Mouse (Mus musculus) hindbrain, postnatal 0 days (tissue): Measurements from ENCODE around the gene Poc1b. TPM values are rescaled to one million over a fixed set of nuclear protein-coding genes. Genes with fewer than 3 reads are reported as not detected.
A peak's percentile ranks its signal among the peaks of the same experiment; 100 is the strongest.

Experiments used
- ATAC-seq: fragments of 200-750 bp; cut with Nextera tagmentation; 2 replicates; pipeline ENCODE4 v1.8.0; 2017; ENCODE audit warnings: mild to moderate bottlenecking, moderate TSS enrichment, moderate library complexity
- DNase-seq: peaks from one replicate; pipeline ENCODE4 v3.0.0-alpha.2; 2015; ENCODE audit warnings: low spot score
- H3K27ac ChIP-seq: fragments of 300-500 bp; sonication (generic); 2 replicates; pipeline ENCODE4 v1.5.1; 2014; ENCODE audit warnings: mild to moderate bottlenecking
- H3K27me3 ChIP-seq: fragments of 300-500 bp; sonication (generic); 2 replicates; pipeline ENCODE4 v1.6.1; 2014; ENCODE audit warnings: low read length, mixed read lengths; ENCODE audit not compliant: insufficient read depth
- H3K36me3 ChIP-seq: fragments of 300-500 bp; sonication (generic); 2 replicates; pipeline ENCODE4 v1.6.1; 2014; ENCODE audit warnings: low read length, mixed read lengths; ENCODE audit not compliant: insufficient read depth
- H3K4me1 ChIP-seq: fragments of 300-500 bp; sonication (generic); 2 replicates; pipeline ENCODE4 v1.6.1; 2014; ENCODE audit warnings: antibody characterized with exemption, low read length, mixed read lengths; ENCODE audit not compliant: insufficient read depth
- H3K4me2 ChIP-seq: fragments of 300-500 bp; sonication (generic); 2 replicates; pipeline ENCODE4 v1.6.1; 2014; ENCODE audit warnings: low read depth, mild to moderate bottlenecking, low read length, moderate library complexity, mixed read lengths
- H3K4me3 ChIP-seq: fragments of 300-500 bp; sonication (generic); 2 replicates; pipeline ENCODE4 v1.5.1; 2014; ENCODE audit warnings: low read length
- H3K9ac ChIP-seq: fragments of 300-500 bp; sonication (generic); replicated peaks from 2 replicates; pipeline ENCODE4 v1.6.1; 2014; ENCODE audit warnings: mild to moderate bottlenecking, low read length, moderate library complexity, mixed read lengths
- H3K9me3 ChIP-seq: fragments of 300-500 bp; sonication (generic); 2 replicates; pipeline ENCODE4 v1.6.1; 2016; ENCODE audit warnings: low read length, mixed read lengths
- CTCF ChIP-seq: IDR thresholded peaks from 2 replicates; pipeline ENCODE4 v1.5.1; 2016; ENCODE audit warnings: antibody characterized with exemption, control low read depth, low read depth
- WGBS: fragments of 180-500 bp; shearing (Covaris S2); extraction: QIAGEN DNeasy Blood & Tissue Kit; methylation state at CpG from one replicate; pipeline ENCODE4 v1.1.7; 2014; 5-methylcytosine and 5-hydroxymethylcytosine counted together
- polyA plus RNA-seq: library from polyadenylated mRNA; unstranded; fragments of >200 nt; fragmentation: Nextera tagmentation; extraction: Ambion mirVana; gene quantifications from 2 replicates; pipeline ENCODE4 v1.2.1, GENCODE M21; 2015
- total RNA-seq: library from RNA; depleted of rRNA; stranded (reverse); fragments of >200 nt; gene quantifications from 2 replicates; pipeline ENCODE4 v1.2.3, GENCODE M21; 2014

Gene Poc1b
- total and polyA plus RNA-seq, 2 experiments from 2014 or later: 9.7 to 10.1 TPM

GRCm38 (mm10) chr10:99165751-99166282, 59.0 kb downstream of the Poc1b start:
- no peak for ATAC-seq

GRCm38 (mm10) chr10:99166392-99166791, 59.6 kb downstream of the Poc1b start:
- H3K9me3 ChIP-seq: no peaks in the 10 kb centered on the region
- DNase-seq: peak; percentile 12
- H3K4me2 ChIP-seq: no peak overlapping the region
- WGBS: 72% methylated on average over 3 of the region's 3 CpGs
- H3K4me3 ChIP-seq: no peak overlapping the region
- no peaks in the 10 kb centered on the region for H3K4me1 ChIP-seq
- TF ChIP-seq CTCF: peak; percentile 50
- no peak overlapping the region for H3K27ac ChIP-seq
- no peak overlapping the region for H3K9ac ChIP-seq
- H3K27me3 ChIP-seq: no peaks in the 10 kb centered on the region
- H3K36me3 ChIP-seq: no peaks in the 10 kb centered on the region
- no peak for ATAC-seq

More at GRCm38 (mm10) chr10:99165751-99166282, 59.0 kb downstream of the Poc1b start:
- no peaks in the 10 kb centered on the region for H3K4me1 ChIP-seq
- H3K4me2 ChIP-seq: no peak overlapping the region
- no peak for TF ChIP-seq CTCF
- no peak overlapping the region for H3K9ac ChIP-seq
- DNase-seq: peak; percentile 13
- no peak overlapping the region for H3K27ac ChIP-seq
- H3K36me3 ChIP-seq: no peaks in the 10 kb centered on the region
- WGBS: 63% methylated on average over 7 of the region's 7 CpGs
- no peaks in the 10 kb centered on the region for H3K27me3 ChIP-seq
- H3K9me3 ChIP-seq: no peaks in the 10 kb centered on the region
- H3K4me3 ChIP-seq: no peak overlapping the region

GRCm38 (mm10) chr10:99168404-99168803, 61.6 kb downstream of the Poc1b start:
- no peak overlapping the region for H3K4me2 ChIP-seq
- no peaks in the 10 kb centered on the region for H3K36me3 ChIP-seq
- DNase-seq: no peak
- no peak overlapping the region for H3K4me3 ChIP-seq
- no peaks in the 10 kb centered on the region for H3K9me3 ChIP-seq
- no peak overlapping the region for H3K27ac ChIP-seq
- no peak for ATAC-seq
- TF ChIP-seq CTCF: peak; percentile 43; the same call in 1 of the 2 replicates
- H3K27me3 ChIP-seq: no peaks in the 10 kb centered on the region
- no peak overlapping the region for H3K9ac ChIP-seq
- 0 out of 2 replicates have a peak, but pooled peaks cover 5% of the 10 kb centered on the region for H3K4me1 ChIP-seq
- WGBS: 75% methylated on average over 6 of the region's 6 CpGs

GRCm38 (mm10) chr10:99168840-99169764, 62.3 kb downstream of the Poc1b start:
- 0 out of 2 replicates have a peak, but pooled peaks have one; percentile 33 for ATAC-seq
- peak; percentile 57 for TF ChIP-seq CTCF
- H3K27me3 ChIP-seq: no peaks in the 10 kb centered on the region

GRCm38 (mm10) chr10:99169765-99170129, 62.9 kb downstream of the Poc1b start:
- 75% methylated on average over 5 of the region's 5 CpGs for WGBS

More at GRCm38 (mm10) chr10:99168840-99169764, 62.3 kb downstream of the Poc1b start:
- Histone ChIP-seq H3K9ac (no peak overlapping the region), H3K27ac (no peak overlapping the region), H3K9me3 (no peaks in the 10 kb centered on the region), H3K4me1 (0 out of 2 replicates have a peak, but pooled peaks cover 5% of the 10 kb centered on the region), H3K36me3 (no peaks in the 10 kb centered on the region), H3K4me2 (no peak overlapping the region), H3K4me3 (no peak overlapping the region)
- DNase-seq: peak; percentile 47
- 79% methylated on average over 11 of the region's 11 CpGs for WGBS

GRCm38 (mm10) chr10:99171961-99172497, 65.2 kb downstream of the Poc1b start:
- ATAC-seq (peak; percentile 90), DNase-seq (peak; percentile 33)
- WGBS: 18% methylated on average over 12 of the region's 12 CpGs
- Histone ChIP-seq H3K27ac (peak overlapping the region; percentile 65), H3K4me3 (no peak overlapping the region), H3K27me3 (no peaks in the 10 kb centered on the region), H3K4me1 (0 out of 2 replicates have a peak, but pooled peaks cover 5% of the 10 kb centered on the region), H3K9ac (no peak overlapping the region), H3K9me3 (no peaks in the 10 kb centered on the region), H3K36me3 (no peaks in the 10 kb centered on the region), H3K4me2 (0 out of 2 replicates have a peak overlapping the region, but pooled peaks have one; percentile 7)
- no peak for TF ChIP-seq CTCF

More at GRCm38 (mm10) chr10:99169765-99170129, 62.9 kb downstream of the Poc1b start:
- DNase-seq: no peak
- ATAC-seq: no peak
- Histone ChIP-seq H3K36me3 (no peaks in the 10 kb centered on the region), H3K9me3 (no peaks in the 10 kb centered on the region), H3K27me3 (no peaks in the 10 kb centered on the region), H3K4me3 (no peak overlapping the region), H3K27ac (no peak overlapping the region), H3K9ac (no peak overlapping the region), H3K4me2 (no peak overlapping the region), H3K4me1 (0 out of 2 replicates have a peak, but pooled peaks cover 5% of the 10 kb centered on the region)
- no peak for TF ChIP-seq CTCF
